Mouse (Mus musculus) heart, postnatal 36 days (tissue): ENCODE results near the gene Trp53. TPM values are rescaled to one million over a fixed set of nuclear protein-coding genes. Genes with fewer than 3 reads are reported as not detected.
"Not testable (repeated sequence)": the region's sequence is repeated elsewhere in the genome, so short reads cannot be mapped to it uniquely, and the experiment has no call there.

Experiments used
- DNase-seq, 2 experiments: peaks; one replicate each; pipeline ENCODE4 v3.0.0; 2021 to 2022
- intact Hi-C: fragments of 180-260 bp; cut with DNase I; formaldehyde crosslinking; loops from one replicate; pipeline ENCODE4 v1.15.1; 2025
- microRNA-seq, 2 experiments: library from miRNA; unstranded; fragments of <30 nt; microRNA quantifications; one replicate each; pipeline ENCODE4 v1.2.0; 2021; ENCODE audit warnings: borderline number of aligned reads in 2 of 2
- total RNA-seq, 2 experiments: library from RNA; stranded (reverse); gene quantifications; 2 replicates each; pipeline ENCODE4 v1.2.3; 2021

Gene Trp53
- total RNA-seq, 2 experiments from 2014 or later, result 13.9 to 17.0 TPM

DNA sequence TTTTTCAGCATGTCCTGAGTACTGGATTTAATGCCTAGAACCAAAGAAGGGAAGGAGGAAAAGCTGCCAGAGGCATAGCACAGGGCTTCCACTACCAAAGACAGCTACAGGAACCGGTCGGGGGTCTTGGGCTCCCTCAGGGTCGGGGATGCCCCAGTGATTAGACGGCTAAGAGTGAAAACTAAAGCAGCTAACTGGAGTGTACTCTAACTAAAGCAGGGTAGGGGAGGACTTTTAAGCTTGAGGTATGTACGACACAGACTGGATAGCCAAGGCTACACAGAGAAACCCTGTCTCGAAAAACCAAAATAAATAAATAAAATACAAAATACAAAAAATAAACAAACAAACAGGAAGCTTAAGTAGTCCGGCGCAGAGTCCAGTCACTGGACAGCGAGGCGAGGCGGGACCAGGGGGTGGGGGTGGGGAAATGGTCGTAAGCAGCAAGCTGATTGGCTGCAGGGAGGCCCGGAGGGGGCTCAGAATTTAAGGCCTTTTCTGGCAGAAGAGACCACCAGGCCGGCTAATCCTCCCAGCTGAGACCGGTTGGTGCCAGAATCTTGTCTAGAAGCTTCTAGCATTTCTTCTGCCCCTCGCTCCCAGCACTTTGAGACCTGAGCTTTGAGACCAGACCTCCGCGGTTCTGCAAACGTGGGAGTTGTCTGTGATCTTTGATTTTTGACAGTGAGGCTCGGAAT lies 41.6 kb downstream of the Trp53 start, which contains the start of gene Sat2:
Sat2 (plus strand) TSS at position 454 of the 698 bp plus-strand sequence.
- intact Hi-C loops, result no loop called here
- DNase-seq, result peak; percentile 60 to 79

DNA sequence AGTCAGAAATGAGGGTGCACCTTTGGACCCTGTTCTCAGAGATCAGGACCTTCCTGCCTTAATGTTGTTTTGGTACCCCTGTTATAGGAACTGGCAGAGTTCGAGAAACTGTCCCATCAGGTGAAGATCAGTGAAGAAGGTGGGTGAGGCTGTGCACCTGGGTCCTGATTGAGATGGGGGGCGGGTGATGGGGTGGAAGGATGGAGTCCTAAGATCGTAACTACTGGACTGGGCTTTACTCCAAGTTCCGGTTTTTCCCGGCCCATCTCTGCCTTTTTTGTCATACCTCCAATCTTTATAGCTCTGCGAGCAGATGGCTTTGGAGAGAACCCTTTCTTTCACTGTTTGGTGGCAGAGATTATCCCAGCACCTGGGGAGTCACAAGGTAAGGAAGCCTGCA lies 42.2 kb downstream of the Trp53 start:
- DNase-seq, result no peak
- intact Hi-C loops, result no loop called here

DNA sequence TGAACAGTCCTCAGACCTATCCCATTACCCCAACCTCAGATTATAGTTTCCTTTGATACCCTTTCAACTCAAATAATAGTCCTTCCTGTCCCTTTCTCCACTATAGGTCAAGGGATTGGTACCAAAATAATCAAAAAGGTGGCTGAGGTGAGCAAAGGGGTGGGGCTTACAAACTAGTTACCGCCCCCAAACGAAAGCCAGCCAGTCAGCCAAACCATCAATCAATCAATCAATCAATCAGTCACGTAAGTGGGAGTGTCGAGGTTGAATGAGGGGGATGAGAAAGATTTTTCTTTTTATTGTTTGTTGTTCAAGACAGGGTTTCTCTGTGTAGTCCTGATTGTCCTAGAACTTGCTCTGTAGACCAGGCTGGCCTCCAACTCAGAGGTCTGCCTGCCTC lies 42.8 kb downstream of the Trp53 start:
- no peak for DNase-seq
- intact Hi-C loops, result no loop called here

DNA sequence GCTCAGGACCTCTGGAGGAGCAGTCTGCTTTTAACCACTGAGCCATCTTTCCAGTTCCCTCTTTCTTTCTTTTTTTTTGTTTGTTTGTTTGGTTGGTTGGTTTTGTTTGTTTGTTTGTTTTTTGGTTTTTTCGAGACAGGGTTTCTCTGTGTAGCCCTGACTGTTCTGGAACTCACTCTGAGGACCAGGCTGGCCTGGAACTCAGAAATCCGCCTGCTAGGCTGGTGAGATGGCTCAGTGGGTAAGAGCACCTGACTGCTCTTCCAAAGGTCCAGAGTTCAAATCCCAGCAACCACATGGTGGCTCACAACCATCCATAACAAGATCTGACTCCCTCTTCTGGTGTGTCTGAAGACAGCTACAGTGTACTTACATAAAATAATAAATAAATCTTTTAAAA lies 44.2 kb downstream of the Trp53 start:
- intact Hi-C loops, DNase-seq: not testable (repeated sequence)

DNA sequence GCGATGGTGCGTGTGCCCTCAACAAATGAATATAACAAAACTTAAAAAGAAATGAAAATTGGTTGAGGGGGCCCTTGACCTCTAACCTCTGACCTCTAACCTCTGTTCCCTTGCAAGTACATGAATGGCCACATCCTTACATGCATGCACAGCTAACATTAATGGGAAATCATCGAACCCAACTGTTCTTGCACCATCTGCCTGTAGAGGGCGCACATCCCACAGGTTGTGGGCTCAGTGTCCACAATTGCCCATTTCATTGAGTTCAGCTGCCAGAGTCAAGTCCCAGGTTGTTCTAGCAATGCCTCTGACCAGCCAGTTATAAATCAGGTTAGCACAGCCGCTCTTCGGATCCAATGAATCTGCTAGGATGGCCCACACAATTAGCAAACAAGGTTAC lies 48.1 kb downstream of the Trp53 start:
- intact Hi-C loops, result loop anchor here (1.0 kb wide), 1 partner anchor 29 kb away; no protein-coding TSS in a partner anchor
- DNase-seq, result peak; percentile 73 to 82

DNA sequence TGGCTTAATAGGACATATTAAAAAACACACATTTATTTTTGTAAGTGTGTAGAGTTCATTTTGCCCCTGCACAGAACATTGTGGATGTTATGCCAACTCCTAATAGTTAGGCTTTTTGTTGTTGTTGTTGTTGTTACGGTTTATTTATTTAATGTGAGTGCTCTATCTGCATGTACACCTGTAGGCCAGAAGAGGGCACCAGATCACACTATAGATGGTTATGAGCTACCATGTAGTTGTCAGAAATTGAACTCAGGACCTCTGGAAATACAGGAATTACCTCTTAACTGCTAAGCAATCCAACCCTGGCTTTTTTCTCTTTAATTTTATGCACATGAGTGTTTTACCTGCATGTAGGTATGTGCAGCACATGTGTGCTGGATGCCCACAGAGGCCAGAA lies 49.6 kb downstream of the Trp53 start:
- no peak for DNase-seq
- intact Hi-C loops, result no loop called here

DNA sequence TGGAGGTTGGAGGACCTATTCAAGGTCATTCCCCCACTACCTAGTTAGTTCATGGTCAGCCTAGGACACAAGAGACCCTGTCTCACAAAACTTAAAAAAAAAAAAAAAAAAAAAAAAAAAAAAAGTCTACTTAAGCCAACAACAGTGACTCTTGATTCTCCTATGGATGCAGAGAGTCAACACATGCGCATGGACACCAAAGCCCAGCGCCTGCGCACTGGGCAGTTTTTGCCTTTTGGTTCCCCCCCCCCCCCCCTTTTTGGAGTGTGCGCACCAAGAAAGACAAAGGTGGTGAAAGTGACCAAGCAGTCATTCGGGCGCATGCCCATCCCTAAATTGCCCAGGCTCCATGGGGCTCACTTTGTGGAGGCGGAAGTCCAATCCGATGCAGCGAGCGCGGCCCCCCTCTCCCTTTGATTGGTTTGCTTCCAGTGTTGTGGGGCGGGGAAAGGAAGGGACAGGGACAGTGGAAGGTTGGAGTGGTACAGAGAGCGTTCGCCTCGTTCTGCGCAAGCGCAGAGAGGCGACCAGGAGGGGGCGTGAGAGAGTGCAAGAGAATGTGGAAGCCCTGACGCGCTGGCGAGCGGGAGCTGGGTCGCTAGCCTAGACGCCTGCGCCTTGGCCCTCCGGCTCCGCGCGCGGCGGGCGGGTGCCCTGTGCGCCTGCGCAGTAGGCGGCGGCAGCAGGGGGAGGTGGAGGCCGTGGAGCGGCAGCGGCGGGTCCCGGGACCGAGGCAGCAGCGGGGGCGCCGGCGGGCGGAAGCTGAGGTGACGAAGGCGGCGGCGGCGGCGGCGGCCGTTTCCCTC lies 52.3 kb downstream of the Trp53 start, which contains the start of gene Fxr2:
Fxr2 (plus strand) TSS at position 707 of the 806 bp plus-strand sequence.
- intact Hi-C loops, result no loop called here
- peak; percentile 100 for DNase-seq

DNA sequence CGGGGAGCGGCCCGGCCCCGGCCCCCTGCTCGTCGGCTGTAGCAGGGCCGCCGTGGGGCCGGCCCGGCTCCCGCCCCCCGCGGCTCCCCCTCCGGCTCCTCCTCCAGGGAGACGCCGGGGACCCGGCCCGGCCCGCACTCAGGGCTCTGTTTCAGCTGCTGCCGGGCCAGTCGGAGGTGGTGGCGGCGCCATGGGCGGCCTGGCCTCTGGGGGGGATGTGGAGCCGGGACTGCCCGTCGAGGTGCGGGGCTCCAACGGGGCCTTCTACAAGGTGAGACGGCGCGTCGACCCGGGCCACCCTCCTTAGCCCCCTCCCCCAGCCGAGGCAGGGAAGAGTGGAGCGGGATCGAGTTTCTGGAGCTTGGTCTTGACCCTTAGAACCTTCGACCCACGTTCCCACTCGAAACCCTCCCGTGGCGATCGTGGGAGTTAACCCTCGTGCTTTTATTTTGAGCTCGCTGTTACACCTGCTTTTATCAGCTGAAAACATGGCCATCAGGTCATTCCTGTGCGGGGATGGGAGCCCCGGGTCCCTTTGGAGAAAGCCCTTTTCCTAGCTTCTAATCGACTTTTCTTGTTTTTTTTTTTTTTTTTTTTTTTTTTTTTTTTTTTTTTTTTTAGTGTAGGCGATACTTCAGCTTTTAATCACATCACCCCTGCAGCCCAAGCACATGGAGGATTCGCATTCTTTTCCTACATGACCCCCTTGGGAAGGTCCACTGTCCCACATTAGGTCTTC lies 53.1 kb downstream of the Trp53 start:
- intact Hi-C loops, result no loop called here

DNA sequence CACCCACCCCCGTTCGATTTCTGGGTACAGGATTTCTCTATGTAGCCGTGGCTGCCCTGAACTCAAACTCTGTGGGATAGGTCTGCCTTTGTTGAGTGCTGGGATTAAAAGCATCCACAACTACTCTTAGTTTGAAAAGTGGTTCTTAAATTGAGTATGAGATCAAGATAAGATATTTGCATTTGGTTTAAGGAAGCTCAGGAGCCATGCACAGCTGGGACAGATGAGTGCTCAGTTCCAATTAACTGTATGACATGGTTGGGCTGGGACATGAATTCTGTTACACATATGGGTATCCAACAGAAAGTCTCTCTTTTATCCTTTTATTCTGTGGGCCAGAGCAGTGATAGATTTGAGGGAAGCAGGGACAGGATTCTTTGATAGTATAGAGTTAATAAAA lies 55.3 kb downstream of the Trp53 start:
- no peak for DNase-seq
- intact Hi-C loops, result no loop called here

More for the DNA sequence above, 53.1 kb downstream of the Trp53 start:
- no peak for DNase-seq

Small RNA genes lying within 50 kb of the gene (microRNA-seq; reads per million reads assigned to microRNA genes)
- gene Mir467f, result 0 reads per million in 2 experiments

Other genes starting within 250 kb of the Trp53 start
- gene Rnf227, start 239.9 kb upstream of the Trp53 start, total RNA-seq, result under 1 TPM; 0.27 to 0.89 TPM
- gene Chd3, start 211.0 kb upstream of the Trp53 start, total RNA-seq, result 10 to 100 TPM; 21.8 to 22.8 TPM
- gene Naa38, start 184.9 kb upstream of the Trp53 start, total RNA-seq, result 100 to 1,000 TPM; 101 to 103 TPM
- gene Cyb5d1, start 184.7 kb upstream of the Trp53 start, total RNA-seq, result 10 to 100 TPM; 29.6 to 31.8 TPM
- 10 to 100 TPM; 23.3 to 29.6 TPM for gene Tmem88, start 182.1 kb upstream of the Trp53 start, total RNA-seq
- gene Kdm6b, start 166.7 kb upstream of the Trp53 start, total RNA-seq, result 10 to 100 TPM; 26.1 to 29.1 TPM
- gene Dnah2, start 31.2 kb upstream of the Trp53 start, total RNA-seq, result under 1 TPM; 0.33 to 0.57 TPM
- 10 to 100 TPM; 77.4 to 98.0 TPM for gene Efnb3, start 20.2 kb upstream of the Trp53 start, total RNA-seq
- gene Wrap53, start 104 bp upstream of the Trp53 start, total RNA-seq, result 1 to 10 TPM; 5.1 to 6.3 TPM
- 10 to 100 TPM; 20.9 to 22.5 TPM for gene Atp1b2, start 25.6 kb downstream of the Trp53 start, total RNA-seq
- not detected for gene Shbg, start 37.5 kb downstream of the Trp53 start, total RNA-seq
- gene Sat2, start 41.7 kb downstream of the Trp53 start, total RNA-seq, result 1 to 10 TPM; 3.7 to 4.1 TPM
- gene Fxr2, start 52.6 kb downstream of the Trp53 start, total RNA-seq, result 10 to 100 TPM; 87.3 to 98.6 TPM
- not detected for gene Sox15, start 75.0 kb downstream of the Trp53 start, total RNA-seq
- gene Mpdu1, start 82.3 kb downstream of the Trp53 start, total RNA-seq, result 10 to 100 TPM; 14.9 to 16.2 TPM
- gene Cd68, start 85.8 kb downstream of the Trp53 start, total RNA-seq, result 1 to 10 TPM; 8.7 to 9.1 TPM
- gene Eif4a1, start 92.1 kb downstream of the Trp53 start, total RNA-seq, result 100 to 1,000 TPM; 188 to 222 TPM
- gene Senp3, start 101.7 kb downstream of the Trp53 start, total RNA-seq, result 10 to 100 TPM; 30.4 to 31.8 TPM
- 1 to 10 TPM; 1.4 to 2.4 TPM for gene Tnfsf13, start 105.4 kb downstream of the Trp53 start, total RNA-seq
- gene Tnfsf12, start 115.5 kb downstream of the Trp53 start, total RNA-seq, result 10 to 100 TPM; 16.3 to 21.0 TPM
- 1 to 10 TPM; 4.4 to 4.6 TPM for gene Tnfsfm13, start 115.7 kb downstream of the Trp53 start, total RNA-seq
- 10 to 100 TPM; 30.1 to 35.4 TPM for gene Polr2a, start 178.3 kb downstream of the Trp53 start, total RNA-seq
- not detected for gene Slc35g3, start 181.6 kb downstream of the Trp53 start, total RNA-seq
- gene Zbtb4, start 185.6 kb downstream of the Trp53 start, total RNA-seq, result 10 to 100 TPM; 39.0 to 43.1 TPM
- 1 to 10 TPM; 3.6 to 4.3 TPM for gene Chrnb1, start 215.6 kb downstream of the Trp53 start, total RNA-seq
- gene Fgf11, start 221.5 kb downstream of the Trp53 start, total RNA-seq, result 1 to 10 TPM; 2.4 to 3.0 TPM
- gene Tmem102, start 225.3 kb downstream of the Trp53 start, total RNA-seq, result under 1 TPM; 0.41 to 0.56 TPM
- not detected for gene Gm39566, start 234.9 kb downstream of the Trp53 start, total RNA-seq
- not detected for gene Spem2, start 238.1 kb downstream of the Trp53 start, total RNA-seq
- not detected for gene Spem1, start 241.8 kb downstream of the Trp53 start, total RNA-seq